Mouse (Mus musculus) T-helper 1 cell (primary cell): ENCODE measurements around the gene Crygb.

Experiments
- in situ Hi-C: fragments of 300-600 bp; cut with MboI, MseI; formaldehyde crosslinking; loops from one replicate; pipeline ENCODE4 v1.15.1; 2025; ENCODE audit warnings: high pct_unique_total_duplicates

Gene Crygb

GRCm38 (mm10) chr1:65082188-65082587 lies at the start of gene Crygb:
Crygb (minus strand) TSS chr1:65082288.
- in situ Hi-C loops = no loop called here

GRCm38 (mm10) chr1:65131671-65132070 lies 49.6 kb upstream of the Crygb start:
- in situ Hi-C loops = no loop called here

DNA sequence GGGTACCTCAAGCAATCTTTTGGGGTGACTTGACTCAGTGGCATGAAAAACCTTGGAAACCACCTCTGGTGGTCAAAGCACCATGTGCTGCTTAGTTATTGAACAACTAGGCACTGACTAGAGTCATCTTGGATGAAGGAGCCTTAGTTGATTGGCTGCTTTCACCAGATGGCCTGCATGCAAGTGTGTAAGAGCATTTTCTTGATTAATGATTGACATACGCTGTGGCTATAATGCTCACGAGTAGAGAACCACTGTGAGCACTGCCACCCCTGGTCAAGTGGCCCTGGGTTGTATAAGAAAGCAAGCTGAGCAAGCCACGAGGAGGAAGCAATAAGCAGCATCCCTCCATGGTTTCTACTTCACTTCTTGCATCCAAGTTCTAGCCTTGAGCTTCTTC lies 48.1 kb upstream of the Crygb start:
- in situ Hi-C loops = no loop called here

- in situ Hi-C loops = no loop called here
Measured at GRCm38 (mm10) chr1:65129634-65130180, 47.6 kb upstream of the Crygb start.

DNA sequence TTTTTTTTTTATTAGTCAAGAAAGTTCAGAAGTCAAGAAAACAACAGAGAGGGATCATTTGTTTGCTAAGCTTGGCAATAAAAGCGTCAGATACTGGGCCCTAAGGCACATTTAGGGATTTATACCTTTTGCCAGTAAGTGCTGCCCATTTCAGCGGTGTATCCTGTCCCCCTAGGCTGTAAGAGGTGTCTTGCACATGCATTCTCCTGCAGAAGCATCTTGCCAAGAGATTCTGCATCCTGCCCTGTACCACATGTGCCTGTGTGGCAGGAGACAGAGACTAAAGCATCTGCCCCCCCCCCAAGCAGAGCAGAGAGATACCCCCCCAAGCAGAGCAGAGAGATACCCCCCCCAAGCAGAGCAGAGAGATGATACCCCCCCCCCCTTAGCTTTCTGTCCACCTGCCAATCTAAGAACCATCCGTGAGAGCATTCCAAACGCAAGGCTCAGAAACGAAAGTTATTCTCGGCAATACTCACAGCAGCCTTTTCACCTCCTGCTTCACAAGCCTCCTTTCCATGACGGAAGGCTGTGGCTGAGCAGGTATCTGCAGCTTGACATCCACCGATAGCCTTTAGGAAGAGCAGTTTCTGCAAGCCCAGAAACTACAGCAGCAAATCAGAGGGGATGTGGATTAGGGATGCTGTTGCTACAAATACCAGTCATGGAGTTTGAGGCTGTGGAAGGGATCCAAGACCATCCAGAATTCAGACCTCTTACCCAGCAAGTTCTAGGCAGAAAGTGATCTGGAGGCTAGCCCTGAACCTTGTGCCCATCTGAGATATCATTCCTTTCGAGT lies 40.7 kb upstream of the Crygb start, which contains the start of gene D630023F18Rik:
Gene D630023F18Rik (minus strand): TSS at position 641 of the 799 bp plus-strand sequence.
- in situ Hi-C loops = no loop called here

DNA sequence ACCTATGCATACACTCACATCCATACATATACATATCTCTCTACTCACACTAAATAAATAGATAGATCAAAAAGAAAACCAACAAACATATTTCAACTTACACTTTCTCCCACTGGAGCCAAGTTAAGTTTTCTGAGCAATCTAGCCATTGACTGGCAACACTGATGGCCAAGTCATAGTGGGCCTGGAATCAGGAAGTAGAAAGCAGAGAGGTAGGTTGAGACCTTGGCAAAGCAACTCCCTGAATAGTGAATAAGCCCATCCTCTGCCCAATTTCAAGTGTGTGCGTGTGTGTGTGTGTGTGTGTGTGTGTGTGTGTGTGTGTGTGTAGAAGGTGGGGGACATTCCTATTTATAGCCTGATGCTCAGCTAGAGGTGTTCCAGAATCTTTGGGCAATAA lies 37.4 kb upstream of the Crygb start, which contains the start of gene Gm28845:
Gene Gm28845 (minus strand): TSS at position 121 of the 400 bp plus-strand sequence.
- in situ Hi-C loops = no loop called here

- in situ Hi-C loops = no loop called here
Measured at GRCm38 (mm10) chr1:65118150-65118913, 36.2 kb upstream of the Crygb start.

- in situ Hi-C loops = no loop called here
Measured at GRCm38 (mm10) chr1:65113536-65114172, 31.6 kb upstream of the Crygb start.

GRCm38 (mm10) chr1:65112807-65113196 lies 30.7 kb upstream of the Crygb start:
- in situ Hi-C loops = no loop called here

DNA sequence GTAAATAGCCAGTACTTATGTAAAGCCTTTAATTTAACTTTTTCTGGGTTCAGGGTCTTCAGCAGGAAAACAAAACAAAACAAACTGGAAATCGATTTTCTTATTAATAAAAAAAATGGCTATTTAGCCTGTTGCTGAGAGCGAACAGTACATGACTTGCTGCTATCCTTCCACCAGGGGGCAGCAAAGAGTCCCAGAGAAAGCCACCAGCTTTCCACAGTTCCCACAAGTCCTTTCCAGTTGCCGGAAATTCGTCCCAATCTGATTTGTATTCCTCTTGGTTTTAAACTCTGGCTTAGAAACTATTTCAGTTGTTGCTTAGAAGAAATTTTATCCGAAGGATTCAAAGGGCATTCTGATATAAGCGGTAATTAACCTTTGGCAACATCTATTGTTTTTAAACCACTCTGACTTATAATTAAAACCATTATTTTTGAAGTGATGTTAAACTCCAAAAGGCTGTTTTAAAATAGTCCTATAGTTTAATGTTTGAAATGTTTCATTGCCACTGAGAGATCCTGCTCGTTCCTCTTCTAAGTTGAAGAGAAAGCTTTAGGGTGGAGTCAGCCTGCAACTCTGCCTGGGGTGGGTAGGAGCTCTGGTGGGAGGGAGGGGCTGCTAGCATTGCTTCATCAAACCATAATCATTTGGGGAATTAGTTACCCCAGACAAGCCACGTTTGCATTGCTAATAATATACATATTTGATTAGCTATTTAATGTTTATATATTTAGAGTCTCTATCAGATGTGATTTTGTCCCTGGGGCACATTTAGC lies 30.1 kb upstream of the Crygb start:
- in situ Hi-C loops = no loop called here

GRCm38 (mm10) chr1:65109756-65110435 lies 27.8 kb upstream of the Crygb start:
- in situ Hi-C loops = no loop called here

DNA sequence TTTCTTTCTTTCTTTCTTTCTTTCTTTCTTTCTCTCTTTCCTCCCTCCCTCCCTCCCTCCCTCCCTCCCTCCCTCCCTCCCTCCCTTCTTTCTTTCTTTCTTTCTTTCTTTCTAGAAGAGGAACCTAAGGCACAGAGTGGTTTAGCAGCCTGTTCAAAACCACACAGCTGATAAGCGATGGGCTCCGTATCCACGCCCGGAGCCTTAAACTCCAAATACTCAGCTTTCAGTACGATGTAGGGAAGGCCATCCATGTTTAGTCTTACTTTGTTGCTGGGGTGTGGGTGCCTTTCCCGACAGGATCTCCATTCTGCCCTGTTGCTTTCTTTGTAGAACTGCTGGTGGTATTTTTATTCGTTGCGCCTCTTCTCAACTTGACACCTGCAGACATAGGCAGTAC lies 27.1 kb upstream of the Crygb start:
- in situ Hi-C loops = no loop called here

- in situ Hi-C loops = no loop called here
Measured at GRCm38 (mm10) chr1:65107654-65108279, 25.7 kb upstream of the Crygb start.

GRCm38 (mm10) chr1:65103273-65103672 lies 21.2 kb upstream of the Crygb start, which contains the start of gene Cryga:
Cryga (minus strand) TSS chr1:65103373.
- in situ Hi-C loops = no loop called here

- in situ Hi-C loops = no loop called here
Measured at GRCm38 (mm10) chr1:65096953-65097352, 14.9 kb upstream of the Crygb start.

- in situ Hi-C loops = no loop called here
Measured at GRCm38 (mm10) chr1:65091566-65091965, 9.5 kb upstream of the Crygb start.

- in situ Hi-C loops = no loop called here
Measured at GRCm38 (mm10) chr1:65090370-65090769, 8.3 kb upstream of the Crygb start.

GRCm38 (mm10) chr1:65088567-65089356 lies 6.7 kb upstream of the Crygb start:
- in situ Hi-C loops = no loop called here

DNA sequence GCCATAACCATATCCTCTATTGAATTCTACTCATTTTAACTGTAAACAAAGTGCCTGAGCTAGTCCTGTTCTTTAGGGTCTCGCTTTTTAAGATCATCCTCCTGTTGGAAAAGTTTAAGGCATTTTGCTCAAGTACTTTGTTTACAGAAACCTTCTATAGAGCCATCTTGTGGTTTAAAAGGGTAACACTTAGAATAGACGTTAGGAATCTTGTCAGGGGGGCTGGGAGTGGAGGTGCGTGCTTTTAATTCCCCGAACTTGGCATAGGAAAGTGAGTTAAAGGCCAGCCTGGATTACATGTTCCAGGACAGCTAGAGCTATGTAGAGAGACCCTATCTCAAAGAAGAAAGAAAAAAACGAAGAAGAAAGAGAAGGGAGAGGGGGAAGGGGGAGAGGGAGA lies 6.5 kb downstream of the Crygb start:
- in situ Hi-C loops = no loop called here
